Mouse (Mus musculus): ENCODE results near the gene Pfn4. TPM values are rescaled to one million over a fixed set of nuclear protein-coding genes. Genes with fewer than 3 reads are reported as not detected.
A peak's percentile ranks its signal among the peaks of the same experiment; 100 is the strongest.
"Not testable (repeated sequence)": the region's sequence is repeated elsewhere in the genome, so short reads cannot be mapped to it uniquely, and the experiment has no call there.

The Pfn4 gene
- polyA plus RNA-seq, 1 experiment from 2014 or later, result 4.9 TPM

DNA sequence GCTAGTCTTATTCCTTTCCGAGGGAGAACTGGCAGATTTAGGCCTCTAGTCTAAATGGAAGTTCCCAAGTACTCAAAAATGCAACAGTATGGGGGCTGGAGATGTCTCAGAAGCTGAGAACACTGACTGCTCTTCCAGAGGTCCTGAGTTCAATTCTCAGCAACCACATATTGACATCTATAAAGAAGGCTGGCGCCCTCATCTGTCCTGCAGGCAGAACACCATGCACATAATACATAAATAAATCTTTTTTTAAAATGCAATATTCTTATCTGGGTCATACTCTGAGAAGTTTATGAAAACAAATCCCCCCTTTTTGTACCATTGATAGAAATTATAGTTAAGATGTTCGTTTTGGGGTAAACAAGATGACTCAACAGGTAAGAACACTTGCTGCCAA is 26.6 kb upstream of the Pfn4 start:
- Histone ChIP-seq H3K27ac (ENCODE audit: low read depth, low read length) (no peak overlapping the region), H3K4me3 (ENCODE audit: low read depth, low read length) (no peak overlapping the region), H3K4me1 (replicated peaks; ENCODE audit: control insufficient read depth, insufficient read depth, low read length) (no peaks in the 10 kb centered on the region), H3K9ac (ENCODE audit: low read length) (no peak overlapping the region), H3K9me3 (ENCODE audit: control insufficient read depth, low read length) (no peaks in the 10 kb centered on the region), H3K4me2 (ENCODE audit: low read depth, low read length, severe bottlenecking) (no peak overlapping the region), H3K36me3 (ENCODE audit: control insufficient read depth, insufficient read depth, low read length) (no peaks in the 10 kb centered on the region), H3K27me3 (ENCODE audit: control insufficient read depth, insufficient read depth, low read length) (no peaks in the 10 kb centered on the region)
- ATAC-seq (replicated peaks; ENCODE audit: low FRiP score), result no peak
- no peak for DNase-seq (ENCODE audit: low spot score)
- 88% methylated on average over 3 of the region's 3 CpGs for WGBS

DNA sequence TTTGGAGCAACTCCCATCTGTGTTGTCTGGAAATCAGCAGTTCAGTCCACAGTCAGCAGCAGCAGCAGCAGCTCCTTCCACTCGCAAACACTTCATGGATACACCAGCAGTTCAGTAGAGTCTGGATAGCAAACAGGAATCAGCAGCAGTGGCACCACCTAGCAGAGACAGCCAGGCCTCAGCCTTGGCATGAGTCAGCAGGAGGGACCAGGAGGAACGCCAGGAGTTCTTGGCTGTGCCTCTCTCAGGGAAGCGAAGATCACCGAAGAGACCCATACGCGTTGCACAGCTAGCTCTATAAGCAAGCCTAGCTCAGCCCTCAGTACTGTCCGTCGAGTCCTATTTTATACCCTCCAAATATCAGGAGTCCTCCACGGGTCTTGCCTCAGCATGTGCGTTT is 24.3 kb upstream of the Pfn4 start:
- WGBS, result 94% methylated on average over 10 of the region's 10 CpGs

DNA sequence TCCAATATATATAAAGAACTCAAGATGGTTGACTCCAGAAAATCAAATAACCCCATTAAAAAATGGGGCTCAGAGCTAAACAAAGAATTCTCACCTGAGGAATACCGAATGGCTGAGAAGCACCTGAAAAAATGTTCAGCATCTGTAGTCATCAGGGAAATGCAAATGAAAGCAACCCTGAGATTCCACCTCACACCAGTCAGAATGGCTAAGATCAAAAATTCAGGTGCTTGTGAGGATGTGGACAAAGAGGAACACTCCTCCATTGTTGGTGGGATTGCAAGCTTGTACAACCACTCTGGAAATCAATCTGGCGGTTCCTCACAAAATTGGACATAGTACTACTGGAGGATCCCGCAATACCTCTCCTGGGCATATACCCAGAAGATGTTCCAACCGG is 14.4 kb upstream of the Pfn4 start:
- not testable (repeated sequence) for H3K4me2 ChIP-seq (ENCODE audit: low read depth, low read length, severe bottlenecking); H3K27ac ChIP-seq (ENCODE audit: low read depth, low read length); H3K4me1 ChIP-seq (replicated peaks; ENCODE audit: control insufficient read depth, insufficient read depth, low read length); H3K9ac ChIP-seq (ENCODE audit: low read length); H3K27me3 ChIP-seq (ENCODE audit: control insufficient read depth, insufficient read depth, low read length); H3K9me3 ChIP-seq (ENCODE audit: control insufficient read depth, low read length); DNase-seq (ENCODE audit: low spot score); H3K36me3 ChIP-seq (ENCODE audit: control insufficient read depth, insufficient read depth, low read length); H3K4me3 ChIP-seq (ENCODE audit: low read depth, low read length); ATAC-seq (replicated peaks; ENCODE audit: low FRiP score)
- WGBS, result 91% methylated on average over 4 of the region's 4 CpGs

More for the DNA sequence above, 24.3 kb upstream of the Pfn4 start:
- no peak overlapping the region for H3K9ac ChIP-seq (ENCODE audit: low read length)
- no peak overlapping the region for H3K4me3 ChIP-seq (ENCODE audit: low read depth, low read length)
- no peak overlapping the region for H3K4me2 ChIP-seq (ENCODE audit: low read depth, low read length, severe bottlenecking)
- H3K27me3 ChIP-seq (ENCODE audit: control insufficient read depth, insufficient read depth, low read length), result no peaks in the 10 kb centered on the region
- no peaks in the 10 kb centered on the region for H3K4me1 ChIP-seq (replicated peaks; ENCODE audit: control insufficient read depth, insufficient read depth, low read length)
- H3K9me3 ChIP-seq (ENCODE audit: control insufficient read depth, low read length), result no peaks in the 10 kb centered on the region
- H3K27ac ChIP-seq (ENCODE audit: low read depth, low read length), result no peak overlapping the region
- no peaks in the 10 kb centered on the region for H3K36me3 ChIP-seq (ENCODE audit: control insufficient read depth, insufficient read depth, low read length)
- DNase-seq (ENCODE audit: low spot score) (no peak), ATAC-seq (replicated peaks; ENCODE audit: low FRiP score) (no peak)

DNA sequence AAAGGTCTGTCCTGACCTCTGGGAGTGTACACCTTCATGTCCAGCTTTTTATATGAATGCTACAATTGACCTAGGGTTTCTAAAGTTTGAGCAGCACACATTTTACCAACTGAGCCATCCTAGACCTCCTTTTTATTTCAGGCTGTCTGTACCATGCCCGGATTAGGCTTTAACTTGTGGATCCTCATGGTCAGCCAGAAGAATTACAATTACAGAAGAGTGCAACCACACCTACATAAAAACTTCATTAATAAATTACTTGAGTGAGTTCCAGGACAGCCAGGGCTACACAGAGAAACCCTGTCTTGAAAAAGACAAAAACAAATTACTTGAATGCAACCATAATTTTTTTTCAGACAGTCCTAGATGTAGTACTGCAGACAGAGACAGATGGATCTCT is 11.8 kb upstream of the Pfn4 start:
- Histone ChIP-seq H3K4me2 (ENCODE audit: low read depth, low read length, severe bottlenecking) (no peak overlapping the region), H3K27me3 (ENCODE audit: control insufficient read depth, insufficient read depth, low read length) (no peaks in the 10 kb centered on the region), H3K9me3 (ENCODE audit: control insufficient read depth, low read length) (no peaks in the 10 kb centered on the region), H3K4me3 (ENCODE audit: low read depth, low read length) (no peak overlapping the region), H3K27ac (ENCODE audit: low read depth, low read length) (no peak overlapping the region), H3K36me3 (ENCODE audit: control insufficient read depth, insufficient read depth, low read length) (no peaks in the 10 kb centered on the region), H3K4me1 (replicated peaks; ENCODE audit: control insufficient read depth, insufficient read depth, low read length) (no peaks in the 10 kb centered on the region), H3K9ac (ENCODE audit: low read length) (no peak overlapping the region)
- no peak for ATAC-seq (replicated peaks; ENCODE audit: low FRiP score)
- 79% methylated on average over 1 of the region's 1 CpGs for WGBS
- DNase-seq (ENCODE audit: low spot score), result no peak

DNA sequence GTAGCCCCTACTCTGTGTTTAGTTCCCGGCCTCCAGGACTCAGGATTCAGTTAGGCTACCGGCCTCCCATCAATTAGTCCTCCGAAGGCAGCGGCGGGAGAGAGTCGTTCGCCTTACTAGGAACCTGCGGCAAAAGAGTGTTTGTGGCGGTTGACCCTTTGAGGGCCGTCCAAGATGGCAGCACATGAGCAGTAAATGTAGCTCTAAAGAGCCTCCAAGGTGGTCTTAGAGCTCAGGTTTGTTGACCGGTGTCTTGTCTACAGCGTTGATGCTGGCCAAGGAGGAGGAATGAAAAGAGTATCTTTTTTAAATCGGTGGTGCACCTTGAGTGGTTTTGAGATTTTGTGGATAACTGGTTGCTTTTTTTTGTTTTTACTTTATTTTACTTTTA is 506 bp downstream of the Pfn4 start:
- Histone ChIP-seq H3K4me3 (ENCODE audit: low read depth, low read length) (peak overlapping the region; percentile 46), H3K4me2 (ENCODE audit: low read depth, low read length, severe bottlenecking) (peak overlapping the region; percentile 51), H3K4me1 (replicated peaks; ENCODE audit: control insufficient read depth, insufficient read depth, low read length) (no peaks in the 10 kb centered on the region), H3K27me3 (ENCODE audit: control insufficient read depth, insufficient read depth, low read length) (no peaks in the 10 kb centered on the region), H3K27ac (ENCODE audit: low read depth, low read length) (peak overlapping the region; percentile 79; the same call in 1 of the 2 replicates), H3K9ac (ENCODE audit: low read length) (peak overlapping the region; percentile 72), H3K36me3 (ENCODE audit: control insufficient read depth, insufficient read depth, low read length) (no peaks in the 10 kb centered on the region), H3K9me3 (ENCODE audit: control insufficient read depth, low read length) (no peaks in the 10 kb centered on the region)
- ATAC-seq (replicated peaks; ENCODE audit: low FRiP score) (peak; percentile 62; the same call in 1 of the 2 replicates), DNase-seq (ENCODE audit: low spot score) (no peak)
- WGBS, result 19% methylated on average over 13 of the region's 13 CpGs

DNA sequence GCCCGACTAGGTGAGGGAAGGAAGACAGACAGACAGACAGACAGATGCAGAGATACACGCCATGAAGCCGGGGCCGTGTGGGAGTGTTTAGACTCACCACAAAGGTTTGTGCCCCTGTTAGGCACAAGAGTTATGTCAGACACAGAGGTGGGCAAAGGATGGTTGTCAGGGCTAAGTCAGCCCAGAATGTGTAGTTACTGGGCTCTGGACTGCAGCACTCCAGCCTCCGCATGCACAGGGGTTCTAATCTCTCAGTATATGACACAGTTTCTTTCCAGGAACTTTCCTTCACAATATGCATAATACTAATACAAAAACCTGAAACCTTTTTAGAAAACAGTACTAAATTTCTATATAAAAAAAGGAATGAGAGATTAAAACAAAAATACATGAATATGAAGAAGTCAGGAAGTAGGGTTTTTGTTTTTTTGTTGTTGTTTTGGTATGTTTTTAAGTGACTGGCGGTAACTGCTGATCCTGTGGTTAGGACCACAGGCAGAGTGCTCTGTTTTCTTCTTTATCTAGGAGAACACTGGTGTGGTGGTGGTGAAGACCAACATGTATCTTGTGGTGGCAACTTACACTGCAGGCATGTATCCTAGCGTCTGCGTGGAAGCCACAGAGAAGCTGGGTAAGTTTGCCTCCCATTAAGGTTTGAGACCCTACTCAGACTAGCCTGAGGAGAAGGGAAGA is 6.2 kb downstream of the Pfn4 start:
- no peaks in the 10 kb centered on the region for H3K36me3 ChIP-seq (ENCODE audit: control insufficient read depth, insufficient read depth, low read length)
- no peak overlapping the region for H3K27ac ChIP-seq (ENCODE audit: low read depth, low read length)
- 94% methylated on average over 8 of the region's 8 CpGs for WGBS
- no peak for ATAC-seq (replicated peaks; ENCODE audit: low FRiP score)
- H3K4me2 ChIP-seq (ENCODE audit: low read depth, low read length, severe bottlenecking), result no peak overlapping the region
- no peaks in the 10 kb centered on the region for H3K4me1 ChIP-seq (replicated peaks; ENCODE audit: control insufficient read depth, insufficient read depth, low read length)
- no peaks in the 10 kb centered on the region for H3K27me3 ChIP-seq (ENCODE audit: control insufficient read depth, insufficient read depth, low read length)
- H3K9ac ChIP-seq (ENCODE audit: low read length), result no peak overlapping the region
- DNase-seq (ENCODE audit: low spot score), result no peak
- no peak overlapping the region for H3K4me3 ChIP-seq (ENCODE audit: low read depth, low read length)
- no peaks in the 10 kb centered on the region for H3K9me3 ChIP-seq (ENCODE audit: control insufficient read depth, low read length)

DNA sequence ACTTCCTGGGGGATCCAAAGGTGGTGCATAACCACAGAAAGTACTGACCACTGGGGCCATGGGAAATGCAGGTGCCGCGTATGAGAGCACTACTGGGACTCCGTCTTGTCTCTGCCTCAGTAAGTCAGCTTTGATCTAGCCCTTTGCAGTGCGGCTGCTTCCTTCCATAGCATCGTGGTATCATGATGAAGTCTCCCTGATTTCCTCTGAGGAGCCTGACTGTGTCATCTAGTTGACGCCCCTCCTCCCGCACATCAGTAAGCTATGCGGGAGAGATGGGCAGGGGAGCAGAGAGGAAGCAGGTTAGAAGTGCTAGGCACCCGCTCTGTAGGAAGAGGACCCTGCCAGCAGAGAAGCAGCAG is 6.7 kb downstream of the Pfn4 start:
- Histone ChIP-seq H3K36me3 (ENCODE audit: control insufficient read depth, insufficient read depth, low read length) (no peaks in the 10 kb centered on the region), H3K4me2 (ENCODE audit: low read depth, low read length, severe bottlenecking) (no peak overlapping the region), H3K4me3 (ENCODE audit: low read depth, low read length) (no peak overlapping the region), H3K9ac (ENCODE audit: low read length) (no peak overlapping the region), H3K27ac (ENCODE audit: low read depth, low read length) (no peak overlapping the region), H3K9me3 (ENCODE audit: control insufficient read depth, low read length) (no peaks in the 10 kb centered on the region), H3K27me3 (ENCODE audit: control insufficient read depth, insufficient read depth, low read length) (no peaks in the 10 kb centered on the region), H3K4me1 (replicated peaks; ENCODE audit: control insufficient read depth, insufficient read depth, low read length) (no peaks in the 10 kb centered on the region)
- 82% methylated on average over 9 of the region's 9 CpGs for WGBS
- no peak for ATAC-seq (replicated peaks; ENCODE audit: low FRiP score)
- no peak for DNase-seq (ENCODE audit: low spot score)

DNA sequence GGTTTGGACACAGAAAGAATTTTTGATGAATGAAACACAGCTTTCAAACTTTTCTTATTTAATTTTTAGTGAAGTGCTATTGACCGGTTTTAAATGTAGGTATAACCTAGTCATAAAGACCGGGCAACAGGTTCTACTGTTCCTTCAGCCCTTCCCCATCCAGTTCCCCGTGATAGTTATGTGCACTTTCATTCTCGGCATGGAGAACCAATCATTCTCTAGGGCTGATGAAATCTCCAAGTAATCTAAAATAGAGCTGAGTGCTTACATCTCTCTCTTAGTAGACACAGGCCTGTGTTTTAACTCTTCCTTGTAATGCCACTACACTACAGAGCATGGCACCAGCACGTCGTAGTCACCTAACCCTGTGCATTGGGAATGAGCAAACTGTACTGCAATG is 8.9 kb downstream of the Pfn4 start:
- H3K27ac ChIP-seq (ENCODE audit: low read depth, low read length), result no peak overlapping the region
- H3K27me3 ChIP-seq (ENCODE audit: control insufficient read depth, insufficient read depth, low read length), result no peaks in the 10 kb centered on the region
- no peak for ATAC-seq (replicated peaks; ENCODE audit: low FRiP score)
- H3K4me2 ChIP-seq (ENCODE audit: low read depth, low read length, severe bottlenecking), result no peak overlapping the region
- DNase-seq (ENCODE audit: low spot score), result no peak
- 88% methylated on average over 6 of the region's 6 CpGs for WGBS
- no peak overlapping the region for H3K4me3 ChIP-seq (ENCODE audit: low read depth, low read length)
- no peaks in the 10 kb centered on the region for H3K4me1 ChIP-seq (replicated peaks; ENCODE audit: control insufficient read depth, insufficient read depth, low read length)
- H3K36me3 ChIP-seq (ENCODE audit: control insufficient read depth, insufficient read depth, low read length), result no peaks in the 10 kb centered on the region
- no peaks in the 10 kb centered on the region for H3K9me3 ChIP-seq (ENCODE audit: control insufficient read depth, low read length)
- H3K9ac ChIP-seq (ENCODE audit: low read length), result no peak overlapping the region

DNA sequence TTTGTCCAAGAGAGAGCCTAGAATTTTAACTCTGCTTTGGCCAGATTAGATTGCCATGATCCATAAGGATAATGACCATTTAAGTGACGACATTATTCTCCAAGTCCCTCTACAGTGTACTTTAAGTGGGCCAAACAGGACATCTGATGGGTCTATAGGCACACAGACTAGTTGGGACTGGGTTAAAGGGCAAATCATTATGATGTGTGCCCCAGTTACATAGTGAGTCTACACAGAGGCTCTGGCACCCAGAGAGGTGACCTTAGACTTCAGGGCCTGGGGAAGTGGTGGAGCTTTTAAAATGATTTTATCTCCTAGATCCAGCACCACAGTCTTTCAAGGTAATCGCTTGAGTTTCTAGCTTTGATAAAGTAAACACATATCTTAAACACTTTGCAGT is 11.4 kb downstream of the Pfn4 start:
- H3K27ac ChIP-seq (ENCODE audit: low read depth, low read length), result no peak overlapping the region
- H3K4me2 ChIP-seq (ENCODE audit: low read depth, low read length, severe bottlenecking), result no peak overlapping the region
- DNase-seq (ENCODE audit: low spot score) (no peak), ATAC-seq (replicated peaks; ENCODE audit: low FRiP score) (no peak)
- WGBS, result 60% methylated on average over 2 of the region's 2 CpGs
- H3K4me1 ChIP-seq (replicated peaks; ENCODE audit: control insufficient read depth, insufficient read depth, low read length), result no peaks in the 10 kb centered on the region
- no peak overlapping the region for H3K4me3 ChIP-seq (ENCODE audit: low read depth, low read length)
- no peaks in the 10 kb centered on the region for H3K9me3 ChIP-seq (ENCODE audit: control insufficient read depth, low read length)
- H3K27me3 ChIP-seq (ENCODE audit: control insufficient read depth, insufficient read depth, low read length), result no peaks in the 10 kb centered on the region
- H3K36me3 ChIP-seq (ENCODE audit: control insufficient read depth, insufficient read depth, low read length), result no peaks in the 10 kb centered on the region
- H3K9ac ChIP-seq (ENCODE audit: low read length), result no peak overlapping the region
